Mouse (Mus musculus): ENCODE measurements at regions not wholly inside any gene's neighbourhood (a gene's known extent, or its start where the extent isn't known, plus 50 kb on each side); places are given as distances from the start of the nearest gene placed in this dataset.

GRCm38 (mm10) chr10:66864161-66864862 is 231.6 kb upstream of the Jmjd1c start:
- TF ChIP-seq CTCF (IDR thresholded peaks at IDR 0.05; ENCODE audit: insufficient read depth, low read depth, low read length), result no peak
- no peak for TF ChIP-seq POLR2A (IDR thresholded peaks at IDR 0.05; ENCODE audit: insufficient read depth, low read depth, low read length)
